Mouse (Mus musculus) MEL (cell line): ENCODE measurements around the gene Kndc1.
A peak's percentile ranks its signal among the peaks of the same experiment; 100 is the strongest.

Experiments used
- CTCF ChIP-seq, 3 experiments: IDR thresholded peaks in 2 of 3; conservative IDR thresholded peaks in 1 of 3; 2 replicates each; pipeline ENCODE4 v1.5.1; 2011 to 2012; ENCODE audit warnings: low read length in 3 of 3, low read depth in 2 of 3, mild to moderate bottlenecking in 2 of 3, improper control_type of control experiment in 1 of 3, inconsistent platforms in 1 of 3, mixed read lengths in 1 of 3, moderate library complexity in 1 of 3; ENCODE audit not compliant: control insufficient read depth in 1 of 3, insufficient read depth in 1 of 3, poor library complexity in 1 of 3, severe bottlenecking in 1 of 3
- E2F4 ChIP-seq: IDR thresholded peaks from 2 replicates; pipeline ENCODE4 v1.6.1; 2011; ENCODE audit warnings: low read depth, low read length, improper control_type of control experiment, borderline replicate concordance
- GABPA ChIP-seq: IDR thresholded peaks from 2 replicates; pipeline ENCODE4 v1.6.1; 2012; ENCODE audit warnings: low read depth, mild to moderate bottlenecking, inconsistent platforms, low read length, improper control_type of control experiment, moderate library complexity
- GATA1 ChIP-seq: IDR thresholded peaks from 2 replicates; pipeline ENCODE4 v1.6.1; 2011; ENCODE audit warnings: low read depth, low read length, improper control_type of control experiment
- MAFK ChIP-seq: IDR thresholded peaks from 2 replicates; pipeline ENCODE4 v1.6.1; 2011; ENCODE audit warnings: low read depth, mild to moderate bottlenecking, low read length, improper control_type of control experiment, borderline replicate concordance
- RCOR1 ChIP-seq: IDR thresholded peaks from 2 replicates; pipeline ENCODE4 v1.6.1; 2012; ENCODE audit warnings: low read depth, mild to moderate bottlenecking, inconsistent platforms, low read length, improper control_type of control experiment
- TCF12 ChIP-seq: IDR thresholded peaks from 2 replicates; pipeline ENCODE4 v1.6.1; 2014; ENCODE audit warnings: low read depth, mild to moderate bottlenecking, inconsistent platforms, low read length, improper control_type of control experiment, moderate library complexity
- ZNF384 ChIP-seq: IDR thresholded peaks from 2 replicates; pipeline ENCODE4 v1.6.1; 2012; ENCODE audit warnings: low read depth, mild to moderate bottlenecking, inconsistent platforms, low read length, improper control_type of control experiment

GRCm38 (mm10) chr7:139877167-139877792, 17.2 kb upstream of the Kndc1 start:
- TF ChIP-seq MAFK = no peak
- TF ChIP-seq CTCF (IDR thresholded peaks at IDR 0.05 in 2 of 3, conservative IDR thresholded peaks at IDR 0.05 in 1 of 3; ENCODE audit: control insufficient read depth in 1 of 3, insufficient read depth in 1 of 3, low read depth in 2 of 3, low read length in 3 of 3, poor library complexity in 1 of 3, severe bottlenecking in 1 of 3) = 0 out of 6 replicates have a peak, but pooled peaks of 1 of the 3 experiments have one; percentile 4
- TF ChIP-seq RCOR1 = no peak
- no peak for TF ChIP-seq ZNF384
- TF ChIP-seq E2F4 = no peak
- TF ChIP-seq TCF12 = no peak
- no peak for TF ChIP-seq GABPA
- no peak for TF ChIP-seq GATA1
